Mouse (Mus musculus) yolk sac, embryonic 10.5 days (tissue): ENCODE data around the gene Tacc3.

Experiments used
- DNase-seq: peaks from one replicate; pipeline ENCODE4 v3.0.0-alpha.2; 2017; ENCODE audit warnings: low spot score

Gene Tacc3

DNA sequence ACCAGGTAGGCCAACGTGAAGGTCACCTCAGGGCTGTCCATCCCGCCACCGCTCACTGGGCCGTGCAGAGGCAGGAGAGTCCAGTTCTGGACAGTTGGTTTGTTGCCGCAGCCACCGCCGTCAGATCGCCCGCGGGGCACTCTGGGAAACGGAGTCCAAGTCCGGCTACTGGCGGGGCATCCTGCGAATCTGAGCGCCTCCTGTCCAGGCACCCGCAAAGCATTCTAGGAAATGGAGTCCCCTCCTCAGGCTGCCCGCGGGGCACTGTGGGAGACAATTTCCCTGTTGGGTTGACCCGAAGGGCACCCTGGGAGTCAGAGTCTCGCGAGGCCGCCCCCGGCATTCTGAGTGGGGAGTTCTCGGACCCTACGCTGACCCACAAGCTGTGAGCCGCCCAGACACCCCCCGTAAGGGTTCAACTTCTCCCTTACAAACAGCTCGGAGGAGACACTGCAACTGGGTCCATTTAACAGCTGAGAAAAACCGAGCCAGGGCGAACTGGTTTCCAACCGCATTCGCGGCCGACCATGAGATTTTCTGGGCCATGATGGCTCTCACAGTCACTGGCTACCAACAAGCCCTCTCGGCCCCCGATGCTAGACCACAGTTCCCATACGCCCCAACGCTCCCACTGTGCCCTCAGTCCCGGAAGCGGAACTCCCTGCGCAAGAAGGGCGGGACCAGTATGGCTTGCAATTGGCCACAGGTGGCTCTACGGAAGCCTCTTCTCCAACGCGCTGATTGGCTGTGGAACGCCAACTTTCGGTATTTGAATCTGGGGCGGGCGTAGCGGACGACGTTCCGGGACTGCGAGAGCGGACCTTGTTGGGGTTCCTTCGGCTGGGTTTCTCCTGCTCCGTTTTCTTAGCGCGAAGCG, at the start of gene Tacc3, which contains the start of gene Tmem129:
Gene Tacc3 (plus strand): TSS at position 342 of the 877 bp plus-strand sequence.
Gene Tmem129 (minus strand): TSS at position 630 of the 877 bp plus-strand sequence.
- DNase-seq, result peak; percentile 99

- no peak for DNase-seq
These were observed 48.7 kb upstream of the Tacc3 start for GRCm38 (mm10) chr5:33609226-33609625.

GRCm38 (mm10) chr5:33611795-33612194, 46.1 kb upstream of the Tacc3 start:
- DNase-seq, result no peak

- DNase-seq, result no peak
These were observed 43.5 kb upstream of the Tacc3 start for GRCm38 (mm10) chr5:33614391-33614790.

DNA sequence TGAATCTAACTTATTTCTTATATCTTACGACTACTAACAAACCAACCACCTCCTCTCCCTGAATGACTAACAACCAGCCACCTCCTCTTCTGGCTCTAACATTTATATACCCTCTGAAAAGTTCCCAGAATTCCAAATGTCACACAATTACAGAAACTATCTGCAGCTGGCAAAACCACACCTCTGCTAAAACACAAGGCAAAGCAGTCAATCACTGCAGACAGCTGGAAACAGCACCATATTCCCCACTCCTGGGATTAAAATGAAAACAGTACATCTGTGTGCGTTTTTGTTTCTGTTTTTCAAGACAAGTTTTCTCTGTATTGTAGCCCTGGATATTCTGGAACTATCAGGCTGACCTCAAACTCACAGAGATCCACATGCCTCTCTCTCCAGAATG, 35.3 kb upstream of the Tacc3 start:
- no peak for DNase-seq

GRCm38 (mm10) chr5:33623766-33624165, 34.2 kb upstream of the Tacc3 start:
- no peak for DNase-seq

- DNase-seq, result no peak
These were observed 30.0 kb upstream of the Tacc3 start for GRCm38 (mm10) chr5:33627968-33628367.

DNA sequence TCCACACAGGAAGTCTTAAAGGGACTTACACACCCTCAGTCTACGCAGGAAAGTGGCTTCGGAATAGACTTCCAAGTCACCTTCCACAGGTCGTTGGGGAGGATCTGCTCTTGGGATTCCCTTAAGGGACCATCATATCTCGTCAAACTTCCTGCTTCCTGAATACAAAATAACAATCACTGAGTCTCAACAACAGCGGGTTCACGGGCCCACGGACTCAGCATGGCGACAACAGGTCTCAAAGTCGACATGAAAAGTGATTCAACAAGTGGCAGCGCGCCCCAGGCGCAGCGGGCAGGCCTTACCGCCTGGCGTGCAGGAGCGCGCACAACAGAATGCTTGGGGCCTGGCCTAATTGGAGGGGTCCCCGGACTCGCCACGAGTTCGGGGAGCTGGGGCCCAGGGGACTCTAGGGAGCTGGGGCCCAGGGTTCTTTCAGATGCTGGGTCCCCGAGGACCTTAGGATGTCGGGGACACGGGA, 29.1 kb upstream of the Tacc3 start:
- no peak for DNase-seq

GRCm38 (mm10) chr5:33629301-33629987, 28.5 kb upstream of the Tacc3 start, which contains the start of the genes Fam53a and Gm9903:
TSS of gene Fam53a (minus strand) at chr5:33629635.
TSS of gene Gm9903 (plus strand) at chr5:33629925.
- peak; percentile 98 for DNase-seq

DNA sequence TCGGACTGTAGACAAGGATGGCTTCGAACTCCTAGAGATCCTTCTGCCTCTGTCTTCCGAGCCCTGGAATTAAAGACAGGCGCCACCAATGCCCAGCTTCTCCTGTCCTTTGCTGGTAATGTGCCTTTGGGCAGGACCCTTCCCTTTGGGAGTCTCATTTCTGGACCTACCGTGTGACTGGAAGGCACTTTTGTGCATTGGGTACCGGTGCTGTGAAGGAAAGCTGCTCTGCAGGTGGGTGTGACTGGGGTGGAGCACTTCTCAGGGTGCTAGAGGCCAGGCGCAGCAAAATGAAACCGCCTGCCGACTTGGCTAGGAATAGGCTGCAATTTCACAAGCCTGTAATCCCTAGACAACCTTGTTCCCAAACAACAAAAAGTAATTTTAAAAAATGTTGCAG, 27.9 kb upstream of the Tacc3 start:
- no peak for DNase-seq

GRCm38 (mm10) chr5:33630615-33631014, 27.3 kb upstream of the Tacc3 start:
- DNase-seq, result no peak

DNA sequence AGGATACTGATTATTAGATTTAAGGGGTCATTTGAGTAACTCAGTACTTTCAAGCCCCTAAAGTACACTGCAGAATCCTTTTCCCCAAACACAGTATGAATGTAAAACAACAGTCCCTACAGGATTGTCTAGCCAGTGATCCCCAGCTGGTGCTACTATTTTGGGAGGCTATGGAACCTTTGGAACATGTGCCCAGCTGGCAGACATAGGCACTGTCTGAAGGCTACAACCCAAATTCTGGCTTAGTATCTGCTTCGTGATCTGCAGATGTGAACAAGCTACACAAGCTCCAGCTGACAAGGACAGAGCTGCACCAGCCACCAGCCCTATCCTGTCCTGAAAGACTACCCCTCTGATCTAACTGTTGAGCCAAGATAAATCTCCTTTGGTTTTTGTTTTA, 25.4 kb upstream of the Tacc3 start:
- DNase-seq, result no peak

DNA sequence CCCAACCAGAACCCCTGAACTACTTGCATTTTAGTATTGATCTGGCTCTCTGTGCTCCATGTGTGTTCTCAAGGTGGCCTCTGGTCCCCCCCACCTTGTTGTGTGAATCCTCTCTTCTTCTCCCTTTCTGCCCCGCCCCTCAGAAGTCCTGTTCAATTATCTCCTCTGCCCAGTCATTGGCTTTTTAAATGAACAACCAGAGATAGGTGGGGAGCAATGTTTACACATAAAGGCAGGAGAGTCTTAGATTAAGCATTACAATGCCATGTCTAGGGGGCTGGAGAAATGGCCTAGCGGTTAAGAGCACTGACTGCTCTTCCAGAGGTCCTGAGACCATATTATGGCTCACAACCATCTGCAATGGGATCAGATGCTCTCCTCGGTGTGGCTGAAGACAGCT, 22.6 kb upstream of the Tacc3 start:
- no peak for DNase-seq

DNA sequence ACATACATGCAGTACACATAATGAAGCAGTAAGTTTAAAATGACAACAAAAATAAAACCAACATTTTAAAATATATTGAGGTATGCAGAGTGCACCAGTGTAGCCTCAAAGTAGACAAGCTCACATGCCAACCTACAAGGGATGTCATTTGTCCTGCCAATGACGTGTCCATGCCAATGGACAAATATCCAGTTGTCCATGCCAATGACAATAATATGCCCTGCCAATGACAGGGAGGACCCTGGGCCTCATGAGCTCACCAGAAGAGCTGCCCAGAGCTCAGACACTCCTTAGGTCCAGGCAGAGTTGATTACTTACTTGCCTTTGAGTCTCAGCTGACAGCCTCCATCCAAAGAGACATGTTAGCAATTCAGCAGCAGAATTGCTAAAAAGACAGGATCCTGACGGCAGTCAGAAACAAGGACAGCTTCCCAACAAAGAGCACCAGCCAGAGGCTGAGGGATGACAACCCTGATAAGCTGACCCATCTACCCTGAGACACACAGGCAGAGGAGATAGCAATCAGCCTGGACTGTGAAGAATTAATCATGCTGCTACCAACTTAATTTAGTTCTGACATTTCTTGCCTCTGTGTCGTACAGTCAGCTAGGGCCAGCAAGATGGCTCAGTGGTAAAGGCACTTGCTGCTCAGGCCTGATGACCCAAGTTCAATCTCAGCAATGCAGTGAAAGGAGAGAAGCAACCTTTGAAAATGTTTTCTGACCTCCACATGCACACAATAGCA, 20.1 kb upstream of the Tacc3 start:
- DNase-seq, result no peak

DNA sequence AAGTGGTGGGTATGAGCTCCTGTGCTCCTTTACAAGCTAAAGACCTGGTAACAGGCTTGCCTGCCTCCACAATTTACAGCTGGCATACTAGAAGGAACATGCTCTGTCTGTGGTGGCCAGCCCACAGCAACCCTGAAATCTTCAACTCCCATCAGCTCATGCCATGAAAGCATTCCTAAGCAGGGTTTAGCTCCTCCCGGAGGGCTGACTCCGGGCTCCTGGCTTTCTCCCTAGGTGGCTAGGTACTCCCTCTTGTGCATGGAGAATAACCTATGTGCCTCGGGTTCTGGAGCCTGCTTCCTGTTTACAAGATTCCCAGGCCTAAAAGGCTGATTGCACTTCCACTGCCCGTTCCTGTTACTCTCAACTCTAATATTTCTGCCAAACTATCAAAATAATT, 19.1 kb upstream of the Tacc3 start:
- DNase-seq, result no peak

DNA sequence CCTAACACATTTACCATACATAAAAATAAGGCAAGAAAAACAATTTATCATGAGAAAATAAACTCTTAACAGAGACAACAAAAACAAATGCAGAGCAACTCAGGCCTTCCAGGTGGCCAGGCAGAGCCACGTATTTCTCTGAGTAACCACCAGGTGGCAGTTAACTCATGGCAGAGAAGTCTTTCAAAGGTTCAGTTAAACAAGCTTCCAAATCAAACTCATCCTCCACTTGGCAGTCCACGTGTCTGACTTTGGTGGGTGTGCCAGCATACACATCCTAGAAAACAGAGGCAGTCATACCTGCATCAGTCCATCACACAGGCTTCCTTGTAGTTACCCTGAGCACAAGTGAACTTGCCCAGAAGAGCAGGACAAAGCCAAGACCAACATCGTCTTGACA, 17.3 kb upstream of the Tacc3 start:
- no peak for DNase-seq

GRCm38 (mm10) chr5:33651017-33651416, 6.9 kb upstream of the Tacc3 start:
- DNase-seq, result no peak

DNA sequence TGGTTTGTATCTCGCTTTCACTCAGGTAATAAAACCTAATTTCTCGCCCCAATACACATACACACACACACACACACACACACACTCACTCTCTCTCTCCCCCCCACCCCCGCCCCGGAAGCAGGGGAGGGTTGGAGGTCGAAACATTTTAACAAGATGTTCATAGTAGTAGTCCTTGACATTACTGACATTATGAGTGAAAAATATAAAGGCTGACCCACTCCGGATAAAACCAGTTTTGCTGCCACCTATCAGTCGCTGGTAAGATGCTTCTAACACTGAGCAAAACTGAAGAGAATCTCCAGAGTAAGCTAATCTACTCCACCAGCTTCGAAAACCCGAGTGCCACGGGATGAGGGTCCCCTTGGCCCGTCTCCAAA, 6.4 kb upstream of the Tacc3 start:
- no peak for DNase-seq

- DNase-seq, result peak; percentile 98
These were observed 5.8 kb upstream of the Tacc3 start, which contains the start of gene Slbp for GRCm38 (mm10) chr5:33651921-33652782. TSS of gene Slbp (minus strand) at chr5:33652574.

- DNase-seq, result no peak
These were observed 5.2 kb upstream of the Tacc3 start for GRCm38 (mm10) chr5:33652783-33653173.

GRCm38 (mm10) chr5:33654424-33654823, 3.5 kb upstream of the Tacc3 start:
- DNase-seq, result no peak
